Mouse (Mus musculus): ENCODE measurements around the gene Il4ra. TPM values are rescaled to one million over a fixed set of nuclear protein-coding genes. Genes with fewer than 3 reads are reported as not detected.

Gene Il4ra
- total and polyA plus RNA-seq, 3 experiments, result 18.2 to 27.4 (median 26.4) TPM

DNA sequence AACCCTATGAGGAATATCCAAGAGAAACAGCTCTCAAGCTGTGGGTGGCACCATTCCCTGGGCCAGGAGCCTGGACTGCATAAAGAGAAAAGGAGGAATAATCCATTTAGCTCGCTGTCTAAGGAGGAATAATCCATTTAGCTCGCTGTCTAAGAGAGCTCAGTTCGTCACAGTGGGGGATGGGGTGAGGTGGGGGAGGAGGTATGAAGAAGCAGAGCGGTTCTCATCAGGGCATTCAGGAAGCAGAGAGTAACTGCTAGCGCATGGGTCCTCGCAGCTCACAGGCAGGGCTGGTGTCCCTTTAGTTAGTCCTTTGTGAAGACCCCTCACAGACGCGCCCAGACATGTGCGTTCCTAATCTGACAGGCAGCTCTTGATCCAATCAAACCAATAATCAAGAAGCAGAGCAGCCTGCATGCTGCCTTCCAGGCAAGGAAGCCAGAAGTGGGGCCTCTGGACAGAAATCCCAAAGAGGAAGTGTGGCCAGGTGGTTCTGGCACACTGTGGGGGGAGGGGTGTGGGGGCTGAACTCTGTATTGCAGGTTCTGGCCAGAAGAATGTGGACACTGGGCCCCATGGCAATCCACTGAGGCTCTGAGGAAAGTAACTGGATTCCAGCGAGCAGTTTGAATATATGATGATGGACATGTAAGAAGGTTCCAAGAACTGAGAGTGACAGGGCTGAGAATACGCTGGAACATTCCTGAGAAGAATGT is 9.4 kb upstream of the Il4ra start:
- Histone ChIP-seq H3K36me3 (replicated peaks in 1 of 2; ENCODE audit: control insufficient read depth in 1 of 2, insufficient read depth in 1 of 2, low read length in 1 of 2) (no peaks in the 10 kb centered on the region), H3K79me2 (replicated peaks; ENCODE audit: control insufficient read depth, extremely low read depth, insufficient read depth, poor library complexity, severe bottlenecking) (no peaks in the 10 kb centered on the region), H3K4me3 (replicated peaks in 1 of 3; ENCODE audit: low read depth in 2 of 3, low read length in 2 of 3, poor library complexity in 1 of 3) (no peak overlapping the region), H3K27ac (ENCODE audit: insufficient read depth, low read depth) (no peak overlapping the region), H3K27me3 (replicated peaks) (peaks cover 3% of the 10 kb centered on the region), H3K4me2 (ENCODE audit: insufficient read depth, low read depth, poor library complexity, severe bottlenecking) (no peak overlapping the region), H3K9me3 (replicated peaks; ENCODE audit: low read length) (no peaks in the 10 kb centered on the region), H3K4me1 (ENCODE audit: control insufficient read depth in 1 of 2, insufficient read depth in 2 of 2) (peaks cover 14 to 23% of the 10 kb centered on the region in 2 experiments), H3K9ac (ENCODE audit: insufficient read depth, low read depth) (no peak overlapping the region)
- dilution Hi-C loops (cut with MboI; ENCODE audit: extremely low pct_ligation_motif_present, extremely low pct_unique_long_range_greater_than_20kb, low sequenced_read_pairs) (no loop called here), in situ Hi-C loops (cut with MboI; ENCODE audit: low pct_ligation_motif_present, low pct_unique_long_range_greater_than_20kb, low sequenced_read_pairs) (no loop called here)
- no peak for TF ChIP-seq MXI1 (IDR thresholded peaks at IDR 0.05; ENCODE audit: low read depth, low read length)
- peak; percentile 55 for TF ChIP-seq CHD2 (IDR thresholded peaks at IDR 0.05; ENCODE audit: low read length)
- TF ChIP-seq EP300 (IDR thresholded peaks at IDR 0.05; ENCODE audit: low read length), result 0 out of 2 replicates have a peak, but pooled peaks have one; percentile 33
- DNase-seq (ENCODE audit: extremely low read depth), result no peak

DNA sequence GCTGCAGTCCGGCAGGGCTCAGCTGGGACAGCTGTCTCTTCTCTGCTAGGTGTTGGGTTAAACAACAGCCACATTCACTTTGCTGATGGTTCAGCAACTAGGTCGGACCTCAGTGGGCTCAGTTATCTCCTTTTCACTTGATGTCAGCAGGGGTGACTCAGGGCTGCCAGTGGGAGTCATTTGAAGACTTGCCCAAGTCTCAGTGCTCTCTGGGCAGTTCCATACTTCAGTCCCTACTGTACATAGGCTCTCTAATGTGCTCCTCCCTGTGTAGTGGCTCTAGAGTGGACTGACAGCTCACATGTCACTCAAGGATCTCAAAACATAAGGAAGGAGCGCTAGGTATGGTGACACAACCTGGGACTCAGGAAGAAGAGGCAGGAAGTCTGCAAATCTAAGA is 8.4 kb upstream of the Il4ra start:
- Histone ChIP-seq H3K79me2 (replicated peaks; ENCODE audit: control insufficient read depth, extremely low read depth, insufficient read depth, poor library complexity, severe bottlenecking) (no peaks in the 10 kb centered on the region), H3K4me1 (ENCODE audit: control insufficient read depth in 1 of 2, insufficient read depth in 2 of 2) (peaks cover 14 to 23% of the 10 kb centered on the region in 2 experiments), H3K9me3 (replicated peaks; ENCODE audit: low read length) (no peaks in the 10 kb centered on the region), H3K4me2 (ENCODE audit: insufficient read depth, low read depth, poor library complexity, severe bottlenecking) (no peak overlapping the region), H3K27ac (ENCODE audit: insufficient read depth, low read depth) (no peak overlapping the region), H3K36me3 (replicated peaks in 1 of 2; ENCODE audit: control insufficient read depth in 1 of 2, insufficient read depth in 1 of 2, low read length in 1 of 2) (no peaks in the 10 kb centered on the region), H3K4me3 (replicated peaks in 1 of 3; ENCODE audit: low read depth in 2 of 3, low read length in 2 of 3, poor library complexity in 1 of 3) (no peak overlapping the region), H3K27me3 (replicated peaks) (peaks cover 3% of the 10 kb centered on the region), H3K9ac (ENCODE audit: insufficient read depth, low read depth) (no peak overlapping the region)
- dilution Hi-C loops (cut with MboI; ENCODE audit: extremely low pct_ligation_motif_present, extremely low pct_unique_long_range_greater_than_20kb, low sequenced_read_pairs), result no loop called here
- DNase-seq (ENCODE audit: extremely low read depth), result no peak
- in situ Hi-C loops (cut with MboI; ENCODE audit: low pct_ligation_motif_present, low pct_unique_long_range_greater_than_20kb, low sequenced_read_pairs), result no loop called here
- no peak for TF ChIP-seq USF2 (conservative IDR thresholded peaks at IDR 0.05; ENCODE audit: low read depth, low read length)
- TF ChIP-seq IRF4 (IDR thresholded peaks at IDR 0.05; ENCODE audit: low read depth, low read length), result no peak
- TF ChIP-seq EP300 (IDR thresholded peaks at IDR 0.05; ENCODE audit: low read length), result no peak

DNA sequence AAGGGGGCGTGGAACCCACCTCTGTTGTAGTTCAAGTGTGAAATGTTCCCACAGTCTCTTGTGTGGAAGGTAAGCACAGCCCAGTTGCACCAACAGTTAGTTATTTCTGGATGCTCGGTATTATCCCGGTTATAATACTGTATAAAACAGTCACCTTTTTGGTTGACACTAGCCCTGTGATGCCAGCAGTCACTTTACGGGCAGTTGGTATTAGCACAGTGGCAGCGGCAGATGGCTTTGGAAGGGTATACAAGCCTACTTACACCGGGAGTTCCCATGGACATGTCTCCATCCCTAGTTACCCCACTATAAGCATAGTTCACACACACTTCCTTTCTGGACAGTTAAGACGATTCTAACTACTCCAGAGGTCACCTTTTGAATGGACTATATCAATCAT is 6.6 kb upstream of the Il4ra start:
- in situ Hi-C loops (cut with MboI; ENCODE audit: low pct_ligation_motif_present, low pct_unique_long_range_greater_than_20kb, low sequenced_read_pairs) (no loop called here), dilution Hi-C loops (cut with MboI; ENCODE audit: extremely low pct_ligation_motif_present, extremely low pct_unique_long_range_greater_than_20kb, low sequenced_read_pairs) (no loop called here)
- no peak overlapping the region for H3K27ac ChIP-seq (ENCODE audit: insufficient read depth, low read depth)
- no peak for DNase-seq (ENCODE audit: extremely low read depth)
- TF ChIP-seq POLR2AphosphoS2 (IDR thresholded peaks at IDR 0.05; ENCODE audit: low read depth, low read length), result no peak
- no peak for TF ChIP-seq NRF1 (IDR thresholded peaks at IDR 0.05; ENCODE audit: low read depth, low read length)
- no peak for TF ChIP-seq GABPA (IDR thresholded peaks at IDR 0.05; ENCODE audit: insufficient replicate concordance, low read depth, low read length)
- no peak for TF ChIP-seq ZKSCAN1 (IDR thresholded peaks at IDR 0.05; ENCODE audit: borderline replicate concordance, low read depth, low read length)
- TF ChIP-seq HCFC1 (IDR thresholded peaks at IDR 0.05; ENCODE audit: low read depth, low read length), result no peak
- no peak for TF ChIP-seq MXI1 (IDR thresholded peaks at IDR 0.05; ENCODE audit: low read depth, low read length)
- TF ChIP-seq JUN (IDR thresholded peaks at IDR 0.05; ENCODE audit: insufficient read depth, low read depth, low read length), result no peak
- no peak for TF ChIP-seq MAFK (IDR thresholded peaks at IDR 0.05; ENCODE audit: insufficient replicate concordance, low read length)
- TF ChIP-seq POLR2A (IDR thresholded peaks at IDR 0.05; ENCODE audit: low read depth, low read length), result no peak
- TF ChIP-seq NELFE (IDR thresholded peaks at IDR 0.05; ENCODE audit: low read depth, low read length), result no peak
- TF ChIP-seq JUND (conservative IDR thresholded peaks at IDR 0.05; ENCODE audit: low read depth, low read length), result no peak
- TF ChIP-seq TCF12 (IDR thresholded peaks at IDR 0.05; ENCODE audit: low read depth, low read length), result no peak
- TF ChIP-seq MYC (IDR thresholded peaks at IDR 0.05; ENCODE audit: low read depth, low read length), result no peak
- TF ChIP-seq PAX5 (IDR thresholded peaks at IDR 0.05; ENCODE audit: low read length), result no peak
- no peak for TF ChIP-seq RCOR1 (conservative IDR thresholded peaks at IDR 0.05; ENCODE audit: low read depth, low read length)
- no peaks in the 10 kb centered on the region for H3K79me2 ChIP-seq (replicated peaks; ENCODE audit: control insufficient read depth, extremely low read depth, insufficient read depth, poor library complexity, severe bottlenecking)
- H3K9me3 ChIP-seq (replicated peaks; ENCODE audit: low read length), result no peaks in the 10 kb centered on the region
- H3K4me3 ChIP-seq (replicated peaks in 1 of 3; ENCODE audit: low read depth in 2 of 3, low read length in 2 of 3, poor library complexity in 1 of 3), result no peak overlapping the region
- no peak overlapping the region for H3K9ac ChIP-seq (ENCODE audit: insufficient read depth, low read depth)
- peaks cover 14 to 24% of the 10 kb centered on the region in 2 experiments for H3K4me1 ChIP-seq (ENCODE audit: control insufficient read depth in 1 of 2, insufficient read depth in 2 of 2)
- H3K27me3 ChIP-seq (replicated peaks), result peaks cover 4% of the 10 kb centered on the region
- no peaks in the 10 kb centered on the region for H3K36me3 ChIP-seq (replicated peaks in 1 of 2; ENCODE audit: control insufficient read depth in 1 of 2, insufficient read depth in 1 of 2, low read length in 1 of 2)
- no peak overlapping the region for H3K4me2 ChIP-seq (ENCODE audit: insufficient read depth, low read depth, poor library complexity, severe bottlenecking)
